Mouse (Mus musculus): ENCODE measurements around the gene P4hb.
A peak's percentile ranks its signal among the peaks of the same experiment; 100 is the strongest.
"Not testable (repeated sequence)": the region's sequence is repeated elsewhere in the genome, so short reads cannot be mapped to it uniquely, and the experiment has no call there.

The P4hb gene

DNA sequence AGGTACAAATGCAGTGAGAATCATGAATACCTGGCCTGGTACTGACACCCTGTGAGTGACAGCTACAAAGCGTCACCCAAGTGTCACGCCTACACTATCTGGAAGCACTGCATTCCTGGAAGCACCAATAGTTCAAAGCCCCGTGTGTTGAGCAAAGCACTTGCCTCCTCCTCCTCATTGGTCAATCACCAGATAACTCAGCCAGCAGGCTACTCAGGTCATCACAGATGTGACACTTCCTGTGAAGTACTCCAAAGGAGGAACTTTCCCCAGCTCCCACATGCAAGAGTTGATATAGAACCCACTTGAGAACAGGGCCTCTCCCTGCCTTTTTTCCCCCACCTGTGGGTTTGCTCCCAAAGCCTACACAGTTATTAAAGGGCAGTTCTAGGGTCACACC, 1.9 kb downstream of the P4hb start:
- no peak for DNase-seq

DNA sequence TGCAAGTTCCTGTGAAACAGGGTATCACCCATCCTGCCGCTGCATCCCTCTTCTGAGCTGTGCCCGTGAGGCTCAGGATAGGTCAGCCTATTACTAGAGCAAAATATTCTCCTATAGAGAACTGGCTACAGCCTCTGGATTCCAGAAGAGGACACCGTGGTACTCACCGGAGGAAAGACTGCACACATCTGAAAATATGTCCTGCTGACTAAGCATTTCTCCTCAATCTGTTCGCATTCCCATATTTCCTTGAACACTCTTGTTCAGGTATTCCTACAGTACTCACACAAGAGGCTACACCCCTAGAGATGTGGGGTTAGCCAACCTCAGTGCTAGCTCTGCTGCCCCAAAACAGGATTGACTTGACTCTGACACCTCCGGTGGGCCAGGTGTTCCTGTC, 4.7 kb downstream of the P4hb start:
- DNase-seq: no peak

DNA sequence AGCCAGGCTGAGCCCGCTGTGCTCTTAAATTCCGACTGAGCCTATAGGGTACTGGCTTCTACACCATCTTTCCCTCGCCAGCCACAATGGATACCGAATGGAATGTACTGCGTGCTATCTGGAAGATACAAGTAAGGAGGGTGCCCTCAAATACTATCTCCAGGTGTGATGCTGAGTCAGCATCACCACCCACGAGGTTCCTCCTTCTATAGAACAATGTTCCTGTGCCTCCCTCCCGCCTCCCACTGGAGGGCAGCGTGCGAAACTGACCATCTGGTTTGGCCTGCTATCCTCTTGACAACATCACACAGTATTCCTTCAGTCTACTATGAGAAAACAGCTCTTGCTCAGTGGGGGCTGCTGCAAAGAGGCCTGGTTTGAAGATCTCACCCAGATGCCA, 7.9 kb downstream of the P4hb start:
- DNase-seq: no peak

DNA sequence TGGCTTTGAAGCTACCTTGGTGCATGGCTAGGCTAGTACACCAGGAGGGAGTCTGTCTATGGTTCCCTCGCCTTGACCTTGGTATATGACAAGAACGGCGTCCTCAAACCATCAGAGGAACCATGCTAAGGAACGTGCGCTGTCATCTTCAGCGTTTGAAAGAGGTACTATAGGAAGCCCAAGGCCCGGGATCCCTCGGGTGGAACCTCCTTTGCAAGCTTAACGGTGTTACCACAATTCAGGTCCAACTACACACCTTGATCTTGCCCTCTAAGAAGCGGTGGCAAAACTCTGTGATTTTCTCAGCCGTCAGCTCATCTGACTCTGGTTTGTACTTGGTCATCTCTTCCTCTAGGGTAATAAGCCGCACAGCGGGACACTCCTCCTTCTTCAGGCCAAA, 10.1 kb downstream of the P4hb start:
- DNase-seq: no peak

DNA sequence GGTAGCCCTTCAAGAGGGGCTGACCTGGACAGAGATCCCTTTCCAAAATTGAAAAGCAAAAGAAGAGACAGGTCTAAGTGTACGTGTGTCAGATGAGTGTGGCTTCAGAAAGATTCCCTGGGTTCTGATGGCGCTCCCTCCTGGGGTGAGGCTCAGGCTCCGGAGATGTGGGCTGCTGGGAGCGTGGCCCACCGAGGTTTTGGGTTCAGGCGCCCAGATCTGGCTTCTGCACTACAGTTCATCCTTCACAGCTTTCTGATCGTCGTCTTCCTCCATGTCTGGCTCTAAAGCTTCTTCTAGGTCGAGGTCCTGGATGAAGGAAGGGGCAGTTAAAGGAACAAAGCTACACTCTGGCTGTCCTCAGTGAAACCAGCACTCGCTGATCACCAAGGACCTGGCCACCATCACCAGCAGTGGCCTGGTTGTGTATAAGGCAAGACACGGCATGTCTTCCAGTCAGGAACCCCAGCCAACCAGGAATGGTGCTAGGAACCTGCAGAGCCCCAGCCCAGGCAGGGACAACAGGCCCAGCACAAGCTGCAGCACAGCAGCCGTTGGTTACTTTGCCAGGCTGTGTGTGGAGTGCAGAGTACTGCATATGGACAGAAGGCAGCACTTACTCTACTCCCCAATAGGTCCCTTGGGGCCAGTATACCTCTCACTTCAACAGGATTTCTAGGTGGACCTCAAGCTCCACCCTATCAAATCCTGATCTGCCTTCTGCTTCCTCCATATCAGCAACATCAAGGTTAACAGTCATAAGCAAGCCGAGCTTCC, 11.9 kb downstream of the P4hb start:
- no peak for DNase-seq

DNA sequence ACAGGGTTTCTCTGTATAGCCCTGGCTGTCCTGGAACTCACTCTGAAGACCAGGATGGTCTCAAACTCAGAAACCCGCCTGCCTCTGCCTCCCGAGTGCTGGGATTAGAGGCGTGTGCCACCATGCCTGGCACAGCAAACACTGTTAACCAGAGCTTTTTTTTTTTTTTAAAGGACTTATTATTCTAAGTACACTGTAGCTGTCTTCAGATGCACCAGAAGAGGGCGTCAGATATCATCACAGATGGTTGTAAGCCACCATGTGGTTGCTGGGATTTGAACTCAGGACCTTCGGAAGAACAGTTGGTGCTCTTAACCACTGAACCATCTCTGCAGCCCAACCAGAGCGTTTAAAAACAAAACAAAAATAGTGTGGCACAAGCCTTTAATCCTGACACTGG, 14.2 kb downstream of the P4hb start:
- not testable (repeated sequence) for DNase-seq

DNA sequence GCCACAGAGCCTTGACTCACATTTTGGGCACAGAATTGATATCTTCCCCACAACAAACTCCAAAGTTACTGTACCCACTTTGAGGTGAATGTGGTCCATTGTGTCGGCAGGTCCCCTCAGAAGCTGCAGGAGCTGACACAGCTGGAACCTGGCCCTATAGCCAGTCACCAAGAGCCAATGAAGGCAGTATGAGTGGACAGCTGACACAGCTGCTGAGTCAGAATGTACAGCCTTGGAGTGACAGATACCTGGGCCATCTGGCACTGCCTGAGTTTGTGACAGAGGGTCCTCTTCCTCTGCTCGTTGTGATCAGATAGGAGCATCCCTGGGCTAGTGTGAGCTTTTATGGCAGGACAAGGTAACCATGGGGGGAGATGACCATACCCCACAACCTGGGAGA, 17.8 kb downstream of the P4hb start:
- no peak for DNase-seq

DNA sequence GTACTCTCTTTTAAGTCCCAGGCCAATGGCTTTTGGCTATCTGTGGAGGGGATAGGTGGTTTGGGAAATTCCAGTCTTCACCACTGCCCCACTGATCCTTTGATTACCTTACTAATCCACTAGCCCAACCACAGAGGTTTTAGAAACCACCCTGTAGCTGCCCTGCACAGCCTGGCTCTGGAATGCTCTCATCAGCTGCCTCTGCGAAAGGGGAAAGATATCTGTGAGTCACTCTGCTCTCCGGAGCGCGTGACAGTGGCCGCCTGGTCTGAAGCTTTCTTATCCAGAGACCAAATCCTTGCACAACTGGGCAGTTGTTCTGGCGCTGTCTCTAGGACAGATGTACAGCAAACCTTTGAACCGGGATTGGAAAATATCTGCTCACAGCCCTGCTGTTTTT, 18.2 kb downstream of the P4hb start:
- no peak for DNase-seq

DNA sequence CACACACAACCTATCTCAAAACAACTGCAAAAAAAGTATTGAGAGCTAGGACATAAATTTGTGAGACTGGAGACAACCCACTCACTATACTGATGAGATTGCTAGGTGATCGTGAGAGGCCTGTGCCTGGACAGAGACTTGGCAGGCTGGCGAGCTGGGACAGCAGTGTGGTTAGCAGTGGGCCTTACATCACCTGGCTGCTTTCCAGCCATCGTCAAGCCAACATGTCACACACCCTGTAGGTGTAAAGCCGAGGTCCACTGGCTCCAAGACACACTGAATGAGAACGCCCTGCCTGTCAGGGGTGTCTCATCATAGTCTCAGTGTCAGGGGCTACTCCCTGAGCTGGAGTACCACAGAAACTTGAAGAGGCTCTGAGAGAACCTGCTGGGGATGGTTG, 20.3 kb downstream of the P4hb start:
- DNase-seq: no peak

DNA sequence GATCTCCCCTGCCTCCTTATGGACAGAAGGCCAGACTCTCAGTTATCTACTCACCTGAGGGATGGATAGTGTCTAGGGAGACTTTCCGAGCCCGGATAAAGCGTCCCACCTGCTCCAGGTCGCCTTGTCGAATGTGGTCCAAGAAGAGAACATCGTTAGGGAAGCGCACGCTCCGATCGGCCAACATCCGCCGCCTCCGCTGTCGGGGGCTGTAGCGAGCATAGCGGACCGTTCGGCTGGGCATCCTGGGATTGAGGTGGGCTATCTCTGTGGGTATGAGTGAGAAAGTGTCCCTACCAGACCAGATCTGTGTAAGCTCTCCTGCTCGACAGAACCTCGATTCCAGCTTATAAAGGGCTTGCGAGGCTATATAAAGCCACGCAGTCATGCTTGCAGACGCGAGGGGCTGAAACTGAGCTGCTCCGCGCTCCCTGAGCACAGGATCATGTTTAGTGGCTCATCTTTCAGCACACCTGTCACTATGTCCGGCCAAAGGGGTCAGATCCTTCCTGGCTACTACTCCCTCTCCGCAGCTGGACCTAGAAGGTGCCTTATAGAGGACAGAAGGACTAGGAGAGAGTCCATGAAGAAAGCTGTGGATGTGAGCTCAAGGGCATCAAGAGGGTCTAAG, 22.1 kb downstream of the P4hb start, which contains the start of gene Ppp1r27:
Gene Ppp1r27 (minus strand): TSS at position 323 of the 631 bp plus-strand sequence.
- DNase-seq: no peak

DNA sequence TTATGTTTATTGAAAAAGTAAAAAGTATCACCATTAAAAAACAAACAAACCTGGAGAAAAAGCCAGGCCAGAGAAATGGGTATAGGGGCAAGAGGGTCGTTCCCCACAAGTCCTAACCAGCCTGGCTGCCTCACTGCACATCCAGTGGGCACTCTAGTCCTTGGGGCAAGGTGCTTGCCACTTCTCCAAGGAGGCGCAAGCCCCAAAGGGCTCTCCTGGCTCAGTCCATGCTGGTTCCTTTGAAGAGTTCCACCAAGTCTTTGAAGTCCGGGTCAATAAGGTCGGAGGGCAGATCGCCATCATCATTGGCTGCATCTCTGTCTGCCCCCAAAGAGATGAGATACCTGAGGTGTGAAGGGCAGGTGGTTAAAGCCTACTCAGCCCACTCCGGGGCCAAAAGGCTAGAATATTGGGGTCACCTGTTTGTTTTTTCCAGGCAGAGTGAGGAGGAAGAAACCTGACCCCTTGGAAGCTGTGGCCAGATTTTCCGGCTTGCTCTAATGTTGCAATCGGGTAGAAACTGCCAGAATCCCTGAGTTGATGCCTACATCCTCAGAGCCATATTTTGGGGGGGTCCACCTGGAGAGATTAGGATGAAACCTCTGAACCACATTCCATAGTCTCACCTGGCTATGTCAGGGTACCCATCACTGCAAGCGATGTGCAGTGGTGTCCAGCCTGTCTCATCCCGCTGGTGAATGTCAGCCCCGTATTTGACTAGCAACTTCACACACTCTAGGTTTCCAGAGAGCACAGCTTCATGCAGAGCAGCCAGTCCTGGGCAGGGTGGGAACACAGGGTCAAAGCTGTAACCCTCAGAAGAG, 22.9 kb downstream of the P4hb start:
- no peak for DNase-seq

DNA sequence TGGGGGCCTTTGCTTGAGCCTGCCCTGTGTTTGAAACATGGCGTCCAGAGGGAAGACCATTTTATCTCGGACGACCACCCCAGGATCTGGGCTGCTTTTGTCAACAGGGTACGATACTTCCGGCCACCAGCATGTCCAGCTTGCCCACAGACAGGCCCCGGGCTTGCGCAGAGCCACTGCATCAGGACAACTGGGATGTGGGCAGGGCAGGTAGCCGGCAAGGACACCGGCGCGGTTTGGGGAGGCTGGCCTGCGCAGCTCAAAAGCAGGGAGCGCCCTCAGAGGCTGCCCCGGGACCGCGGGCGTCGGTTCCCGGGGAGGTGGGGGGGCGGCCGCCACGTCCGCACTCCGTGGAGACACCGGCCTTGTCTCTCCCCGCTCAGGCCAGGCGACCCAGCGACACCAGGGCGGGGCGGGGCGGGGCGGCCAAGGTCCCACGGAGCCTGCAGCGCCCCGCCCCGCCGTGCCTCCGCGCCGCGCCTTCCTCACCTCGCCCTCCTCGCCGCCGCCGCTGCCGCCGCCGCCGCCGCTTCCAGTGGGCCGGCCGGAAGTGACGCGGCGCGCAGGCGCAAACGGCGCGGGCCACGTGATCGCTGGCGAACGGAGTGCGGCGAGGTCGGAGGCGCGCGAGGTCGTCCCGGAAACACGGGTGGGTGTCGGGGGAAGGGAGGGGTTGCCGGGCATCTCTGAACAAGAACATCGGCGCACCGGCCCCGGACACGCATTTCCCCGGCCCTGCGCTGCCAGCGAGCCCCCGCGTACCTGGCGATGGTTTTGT, 23.7 kb downstream of the P4hb start, which contains the start of gene Mcrip1:
Gene Mcrip1 (minus strand): TSS at position 560 of the 778 bp plus-strand sequence.
- DNase-seq: peak; percentile 97

DNA sequence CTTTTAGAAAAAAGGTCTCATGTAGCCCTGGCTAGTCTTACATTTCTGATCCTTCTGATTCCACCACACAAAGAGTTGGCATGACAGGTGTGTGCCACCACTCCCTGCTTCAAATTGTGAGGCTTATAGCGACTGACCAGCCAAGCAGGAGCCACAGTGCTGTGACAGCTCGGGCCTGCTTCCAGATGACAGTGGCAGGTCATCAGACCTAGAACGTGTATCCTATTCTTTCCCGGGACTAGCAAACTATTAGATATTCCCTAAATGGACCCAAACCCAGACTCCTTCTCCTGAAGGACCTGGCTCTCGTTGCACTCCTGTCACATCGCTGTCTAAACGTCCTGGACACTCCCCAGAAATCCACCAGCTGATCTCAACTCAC, 24.3 kb downstream of the P4hb start:
- DNase-seq: no peak

DNA sequence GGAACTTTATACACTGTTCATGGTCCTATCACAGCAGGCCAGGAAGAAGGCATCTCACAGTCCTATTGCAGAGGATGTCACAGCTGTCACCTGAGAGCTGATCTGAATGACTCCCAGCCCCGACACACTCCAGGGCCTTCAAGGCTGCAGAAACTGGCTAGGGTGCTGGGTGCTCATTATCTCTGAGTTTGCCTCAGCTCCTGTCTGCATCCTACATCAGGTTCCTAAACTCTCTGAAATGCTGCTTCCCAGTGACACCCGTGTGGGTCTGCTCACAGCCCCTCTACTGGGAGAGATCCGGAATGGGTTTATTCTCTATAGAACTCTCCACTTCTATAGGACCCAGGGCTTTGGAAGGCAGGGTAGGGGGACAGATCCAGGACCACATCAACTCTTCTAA, 24.8 kb downstream of the P4hb start:
- DNase-seq: no peak

DNA sequence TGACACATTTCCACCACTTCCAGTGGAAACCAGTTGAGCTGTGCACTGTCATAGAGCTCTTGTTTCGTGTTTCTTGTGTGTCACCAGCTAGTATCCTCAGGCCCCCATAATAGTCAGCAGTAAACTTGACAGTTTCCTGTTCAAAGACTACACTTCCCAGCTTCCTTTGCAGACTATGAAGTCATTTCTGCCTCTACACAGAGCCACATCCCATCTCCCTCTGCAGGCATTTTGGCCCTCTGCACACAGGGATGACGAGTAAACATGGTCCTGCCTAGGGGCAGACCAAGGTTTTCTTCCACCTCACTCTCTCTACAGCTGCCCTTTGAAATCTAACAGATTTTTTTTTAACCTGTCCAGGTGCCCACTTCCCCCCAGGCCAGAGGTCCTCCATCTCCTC, 25.6 kb downstream of the P4hb start:
- peak; percentile 58 for DNase-seq

DNA sequence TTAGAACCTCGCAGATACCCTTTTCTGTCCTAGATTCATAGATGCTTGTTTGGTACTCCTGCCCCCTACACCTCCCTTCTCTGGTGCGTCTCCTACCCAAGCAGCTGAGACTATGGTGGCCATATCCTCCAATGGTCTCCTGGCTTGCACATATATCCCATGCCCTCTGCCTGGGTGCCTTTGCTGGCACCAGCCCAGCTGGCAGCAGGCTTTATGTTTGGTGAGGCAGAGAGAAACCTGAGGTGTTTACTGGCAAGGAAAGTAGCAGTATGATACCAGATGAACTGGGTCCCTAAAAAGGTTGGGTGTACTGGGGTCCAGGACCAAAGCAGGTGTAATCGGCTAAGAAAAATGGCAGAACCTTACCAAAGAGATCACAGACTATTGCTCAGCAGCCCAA, 27.1 kb downstream of the P4hb start:
- no peak for DNase-seq

DNA sequence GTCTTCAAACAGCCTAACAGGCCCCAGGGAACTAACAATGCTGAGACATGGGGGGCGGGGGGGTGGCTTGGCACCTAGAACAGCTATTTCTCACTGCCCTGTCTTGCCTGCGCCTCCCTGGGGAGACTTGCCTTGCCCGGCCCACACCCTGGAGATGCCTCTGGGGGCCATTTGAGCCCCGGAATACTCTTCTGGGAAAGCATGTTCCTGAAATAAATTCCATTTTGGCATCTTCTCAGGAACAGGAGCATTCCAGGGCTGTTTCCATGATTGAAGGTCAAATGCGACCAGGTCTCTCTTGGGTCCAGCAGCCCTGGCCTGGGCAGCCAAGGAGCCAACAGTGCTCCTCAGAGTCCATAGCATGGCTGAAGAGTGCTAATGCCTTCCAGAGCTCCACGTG, 30.7 kb downstream of the P4hb start:
- no peak for DNase-seq

DNA sequence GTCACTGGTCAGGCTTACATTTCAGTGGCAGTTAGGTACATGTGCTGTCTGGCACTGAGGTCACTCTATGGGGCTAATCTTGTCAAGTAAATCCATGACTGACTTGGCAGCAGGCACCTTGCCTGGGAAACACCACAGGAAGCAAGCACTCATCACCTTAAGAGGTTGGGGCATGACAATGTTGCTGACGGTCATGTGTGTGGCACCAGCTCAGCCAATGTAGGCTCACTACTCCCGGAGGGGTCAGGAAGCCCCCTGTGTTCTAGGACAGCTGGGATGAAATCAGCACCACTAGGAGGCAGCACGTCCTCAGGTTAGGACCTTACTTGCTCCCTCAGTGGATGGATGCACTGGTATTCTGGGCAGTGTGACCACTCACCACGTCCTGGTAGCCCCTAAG, 31.1 kb downstream of the P4hb start:
- DNase-seq: peak; percentile 41

DNA sequence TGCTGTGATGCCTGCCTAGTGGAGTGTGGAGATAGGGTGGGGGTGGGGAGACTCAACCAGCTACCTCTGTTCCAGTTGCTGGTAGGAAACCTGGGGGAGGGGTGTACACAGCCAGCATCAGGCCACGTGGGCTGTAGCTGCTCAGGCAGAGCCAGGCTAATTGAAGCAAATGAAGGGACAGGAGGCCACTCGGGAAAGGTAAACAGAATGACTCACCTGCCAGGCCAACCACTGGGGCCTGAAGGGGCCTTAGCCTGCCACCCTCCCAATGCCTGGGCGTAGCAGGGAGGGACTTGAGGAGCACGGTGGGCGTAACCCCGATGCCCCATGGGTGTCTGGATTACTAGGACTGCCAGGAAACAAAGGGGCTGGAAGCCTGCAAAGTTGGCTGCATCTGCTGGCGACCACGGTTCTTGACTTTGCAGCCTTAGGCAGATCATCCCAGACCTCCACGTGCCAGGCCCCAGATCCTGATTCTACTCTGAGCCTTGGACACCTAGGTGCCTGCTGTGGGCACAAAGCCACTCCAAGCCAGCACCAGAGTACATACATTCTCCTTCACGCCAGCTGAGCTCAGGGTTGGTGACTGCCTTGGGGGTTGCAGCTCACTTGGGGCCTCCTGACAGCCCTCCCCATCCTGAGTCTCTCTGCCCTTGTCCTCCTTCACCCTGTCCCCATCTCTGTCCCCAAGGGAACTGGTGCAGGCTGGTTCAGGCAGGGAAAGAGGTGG, 33.6 kb downstream of the P4hb start:
- peak; percentile 65 for DNase-seq

DNA sequence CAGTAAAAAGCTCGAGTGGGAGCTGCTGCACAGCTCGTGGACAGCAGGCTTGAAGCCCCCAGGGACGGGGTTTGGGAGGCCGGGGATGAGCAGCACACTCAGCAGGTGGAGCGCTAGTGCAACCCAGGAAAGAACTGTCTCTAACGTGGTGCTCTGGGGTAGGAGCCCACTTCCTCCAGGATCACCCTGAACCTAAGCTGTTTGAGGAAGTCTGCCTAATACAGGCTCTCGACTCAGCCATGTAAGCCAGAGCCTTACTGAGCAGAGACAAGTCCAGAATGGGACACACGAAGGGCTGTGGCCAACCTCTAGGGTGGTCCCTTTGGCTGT, 34.1 kb downstream of the P4hb start:
- DNase-seq: no peak

DNA sequence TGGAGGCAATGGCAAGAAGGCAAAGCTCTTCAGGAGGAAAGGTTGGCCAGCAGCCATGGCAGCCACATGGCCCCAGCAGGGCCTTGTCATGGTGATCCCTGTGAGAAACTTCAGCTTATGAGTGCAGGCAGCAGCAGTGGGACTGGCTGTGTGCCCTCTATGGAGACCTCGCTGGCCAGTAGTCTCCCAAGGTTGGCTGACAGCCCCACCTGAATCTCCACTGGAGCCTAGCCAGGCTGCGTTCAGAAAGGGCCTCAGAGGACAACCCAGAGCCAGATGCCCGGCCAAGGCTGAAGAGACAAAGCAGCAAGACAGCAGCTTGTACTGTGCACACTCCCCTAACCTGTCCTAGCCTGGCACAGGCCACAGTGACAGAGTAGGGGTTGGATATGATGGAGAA, 34.6 kb downstream of the P4hb start:
- peak; percentile 57 for DNase-seq

DNA sequence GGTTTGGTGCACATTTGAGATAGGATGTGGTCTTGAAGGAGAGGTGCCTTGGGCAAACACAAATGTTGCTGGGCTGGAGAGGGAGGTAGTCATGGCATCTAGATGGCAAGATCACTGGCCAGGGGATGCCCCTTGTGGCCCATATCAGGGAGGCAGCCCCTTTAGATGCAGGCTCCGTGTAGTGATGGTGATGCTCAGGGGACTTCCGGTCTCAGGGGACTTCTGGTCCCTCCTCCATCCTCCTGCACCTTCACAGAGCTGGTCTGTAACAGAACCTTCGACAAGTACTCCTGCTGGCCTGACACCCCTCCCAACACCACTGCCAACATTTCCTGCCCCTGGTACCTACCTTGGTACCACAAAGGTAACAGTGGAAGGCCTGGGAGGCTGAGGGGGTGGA, 37.2 kb downstream of the P4hb start:
- DNase-seq: no peak

DNA sequence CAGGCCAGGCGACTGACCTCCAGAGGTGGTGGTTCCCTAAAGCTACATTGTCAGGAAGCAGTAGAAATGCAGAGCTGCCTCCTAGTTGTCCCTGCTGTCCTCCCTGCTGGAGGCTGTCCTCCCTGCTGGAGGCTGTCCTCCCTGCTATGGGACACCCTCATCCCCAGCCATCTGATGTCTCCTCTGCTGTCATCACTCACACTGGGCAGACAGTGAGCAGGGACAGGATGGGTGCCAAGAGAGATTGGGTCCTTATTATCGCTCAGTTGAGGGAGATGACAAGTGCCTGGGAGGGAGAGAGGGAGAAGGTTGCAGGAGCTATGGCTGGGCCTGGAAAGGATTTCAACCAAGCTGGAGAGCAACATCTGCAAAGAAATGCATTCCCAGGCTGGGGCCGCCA, 37.9 kb downstream of the P4hb start:
- DNase-seq: no peak

All from lung, postnatal 10 days (tissue).